Comparison of ENCODE assay signal across 8 mouse cellular contexts in genomic region chr5:100798165-100798860, GRCm38 (mm10). TPM values are rescaled to one million over a fixed set of nuclear protein-coding genes. Genes with fewer than 3 reads are reported as not detected.
DNase-seq lines count a peak whose midpoint lies in the region; ATAC-seq lines count a peak whose summit lies in the region.

Gene Helq (minus strand): TSS chr5:100798598.
Gene Mrps18c (plus strand): TSS chr5:100798627.

- ATAC-seq in hindbrain, embryonic 13.5 days (ENCODE audit: low FRiP score) = peak; percentile 98

- DNase-seq in NIH3T3 (ENCODE audit: low read depth) = peak; percentile 96
- peak; percentile 97 for DNase-seq in cerebellum, postnatal 10 days
- peak; percentile 86 to 92 for DNase-seq in frontal cortex, postnatal 14 days (ENCODE audit: low spot score in 2 of 2)
- peak; percentile 87 for DNase-seq in layer of hippocampus, postnatal 25 days (ENCODE audit: extremely low spot score in 1 of 2, low spot score in 1 of 2)
- DNase-seq in lung, postnatal 25 days (ENCODE audit: low spot score) = peak; percentile 88
- DNase-seq in retina, embryonic 14.5 days (ENCODE audit: low spot score) = peak; percentile 92
- peak; percentile 93 for DNase-seq in thymus, postnatal 4 days

- H3K36me3 ChIP-seq in hindbrain, embryonic 13.5 days = peaks cover 36% of the 10 kb centered on the region

- peak within 1 kb of the TSS; percentile 69 for H3K27ac ChIP-seq in hindbrain, embryonic 13.5 days

- H3K9ac ChIP-seq in hindbrain, embryonic 13.5 days = peak within 1 kb of the TSS; percentile 93

- H3K4me3 ChIP-seq in hindbrain, embryonic 13.5 days = peak within 1 kb of the TSS; percentile 87

- no peaks in the 10 kb centered on the region for H3K27me3 ChIP-seq in hindbrain, embryonic 13.5 days

- under 1% methylated on average over 67 of the region's 67 CpGs for WGBS in hindbrain, embryonic 13.5 days

- H3K4me1 ChIP-seq in hindbrain, embryonic 13.5 days (replicated peaks) = peaks cover 18% of the 10 kb centered on the region

- no peaks in the 10 kb centered on the region for H3K9me3 ChIP-seq in hindbrain, embryonic 13.5 days

- H3K4me2 ChIP-seq in hindbrain, embryonic 13.5 days = peak within 1 kb of the TSS; percentile 87

RNA-seq across cellular contexts. Expression of gene Helq, which starts in this region (rescaled TPM):
- polyA plus RNA-seq in hindbrain, embryonic 13.5 days (2015; fragmentation: Nextera tagmentation; extraction: Ambion mirVana) = 18.6 and 21.1 TPM in 2 replicates
- 10 to 100 TPM; 16.8 to 17.9 TPM for total RNA-seq in layer of hippocampus, postnatal 25 days (2021)

RNA-seq across cellular contexts. Expression of gene Mrps18c, which starts in this region (rescaled TPM):
- 171 and 184 TPM in 2 replicates for polyA plus RNA-seq in hindbrain, embryonic 13.5 days (2015; fragmentation: Nextera tagmentation; extraction: Ambion mirVana)
- 10 to 100 TPM; 52.5 to 61.8 TPM for total RNA-seq in layer of hippocampus, postnatal 25 days (2021)

Comparison
In these comparisons a context has a peak if more than half of its experiments do, and no peak if none do; other contexts are left out.
1. Peak in every context shown above with its lines: DNase-seq, ATAC-seq, H3K4me3 ChIP-seq and H3K27ac ChIP-seq.